Mouse (Mus musculus): ENCODE results near the gene Bex3. TPM values are rescaled to one million over a fixed set of nuclear protein-coding genes. Genes with fewer than 3 reads are reported as not detected.
"Not testable (repeated sequence)": the region's sequence is repeated elsewhere in the genome, so short reads cannot be mapped to it uniquely, and the experiment has no call there.

The Bex3 gene
- polyA plus RNA-seq, 1 experiment from 2014 or later = 333 TPM

GRCm38 (mm10) chrX:136252023-136252729, 17.9 kb upstream of the Bex3 start:
- 32% methylated on average over 6 of the region's 6 CpGs for WGBS
- H3K36me3 ChIP-seq (ENCODE audit: control insufficient read depth, insufficient read depth, low read length) = no peaks in the 10 kb centered on the region
- no peak for ATAC-seq (ENCODE audit: insufficient read depth, low FRiP score)

GRCm38 (mm10) chrX:136267720-136268119, 2.3 kb upstream of the Bex3 start:
- Histone ChIP-seq H3K4me1 (ENCODE audit: control insufficient read depth, insufficient read depth, low read length) (no peaks in the 10 kb centered on the region), H3K9ac (ENCODE audit: low read length) (no peak overlapping the region), H3K9me3 (replicated peaks; ENCODE audit: control insufficient read depth, low read length) (no peaks in the 10 kb centered on the region), H3K4me3 (replicated peaks; ENCODE audit: low read length) (no peak overlapping the region), H3K4me2 (ENCODE audit: low read depth, low read length) (no peak overlapping the region), H3K27ac (ENCODE audit: low read length) (no peak overlapping the region), H3K36me3 (ENCODE audit: control insufficient read depth, insufficient read depth, low read length) (no peaks in the 10 kb centered on the region), H3K27me3 (ENCODE audit: control insufficient read depth, insufficient read depth, low read length) (no peaks in the 10 kb centered on the region)
- WGBS = 58% methylated on average over 5 of the region's 5 CpGs
- ATAC-seq (ENCODE audit: insufficient read depth, low FRiP score) = no peak

More at GRCm38 (mm10) chrX:136252023-136252729, 17.9 kb upstream of the Bex3 start:
- Histone ChIP-seq H3K4me2 (ENCODE audit: low read depth, low read length) (no peak overlapping the region), H3K9ac (ENCODE audit: low read length) (no peak overlapping the region), H3K4me3 (replicated peaks; ENCODE audit: low read length) (no peak overlapping the region), H3K9me3 (replicated peaks; ENCODE audit: control insufficient read depth, low read length) (no peaks in the 10 kb centered on the region), H3K27ac (ENCODE audit: low read length) (no peak overlapping the region), H3K4me1 (ENCODE audit: control insufficient read depth, insufficient read depth, low read length) (0 out of 2 replicates have a peak, but pooled peaks cover 3% of the 10 kb centered on the region), H3K27me3 (ENCODE audit: control insufficient read depth, insufficient read depth, low read length) (no peaks in the 10 kb centered on the region)

- no peak overlapping the region for H3K4me3 ChIP-seq (replicated peaks; ENCODE audit: low read length)
- no peaks in the 10 kb centered on the region for H3K4me1 ChIP-seq (ENCODE audit: control insufficient read depth, insufficient read depth, low read length)
- no peak overlapping the region for H3K4me2 ChIP-seq (ENCODE audit: low read depth, low read length)
- no peaks in the 10 kb centered on the region for H3K36me3 ChIP-seq (ENCODE audit: control insufficient read depth, insufficient read depth, low read length)
- no peaks in the 10 kb centered on the region for H3K9me3 ChIP-seq (replicated peaks; ENCODE audit: control insufficient read depth, low read length)
- H3K27ac ChIP-seq (ENCODE audit: low read length) = no peak overlapping the region
- H3K27me3 ChIP-seq (ENCODE audit: control insufficient read depth, insufficient read depth, low read length) = no peaks in the 10 kb centered on the region
- no peak overlapping the region for H3K9ac ChIP-seq (ENCODE audit: low read length)
- 38% methylated on average over 4 of the region's 4 CpGs for WGBS
- ATAC-seq (ENCODE audit: insufficient read depth, low FRiP score) = no peak
These were observed 1.9 kb upstream of the Bex3 start for GRCm38 (mm10) chrX:136268173-136268572.

- ATAC-seq (ENCODE audit: insufficient read depth, low FRiP score) = peak; percentile 59; the same call in 1 of the 2 replicates
- not testable (repeated sequence) for H3K27me3 ChIP-seq (ENCODE audit: control insufficient read depth, insufficient read depth, low read length); H3K9me3 ChIP-seq (replicated peaks; ENCODE audit: control insufficient read depth, low read length); H3K36me3 ChIP-seq (ENCODE audit: control insufficient read depth, insufficient read depth, low read length); H3K27ac ChIP-seq (ENCODE audit: low read length); H3K4me1 ChIP-seq (ENCODE audit: control insufficient read depth, insufficient read depth, low read length)
- H3K4me2 ChIP-seq (ENCODE audit: low read depth, low read length) = peak overlapping the region; percentile 40
- peak overlapping the region; percentile 58; the same call in 1 of the 2 replicates for H3K9ac ChIP-seq (ENCODE audit: low read length)
- H3K4me3 ChIP-seq (replicated peaks; ENCODE audit: low read length) = peak overlapping the region; percentile 47
- WGBS = 22% methylated on average over 14 of the region's 60 CpGs
These were observed 499 bp downstream of the Bex3 start for GRCm38 (mm10) chrX:136270393-136271111.

GRCm38 (mm10) chrX:136274542-136274941, 4.5 kb downstream of the Bex3 start:
- H3K9me3 ChIP-seq (replicated peaks; ENCODE audit: control insufficient read depth, low read length) = no peaks in the 10 kb centered on the region
- no peak overlapping the region for H3K4me2 ChIP-seq (ENCODE audit: low read depth, low read length)
- H3K27me3 ChIP-seq (ENCODE audit: control insufficient read depth, insufficient read depth, low read length) = no peaks in the 10 kb centered on the region; the same call in 1 of the 2 replicates
- H3K36me3 ChIP-seq (ENCODE audit: control insufficient read depth, insufficient read depth, low read length) = no peaks in the 10 kb centered on the region
- ATAC-seq (ENCODE audit: insufficient read depth, low FRiP score) = no peak
- no peak overlapping the region for H3K9ac ChIP-seq (ENCODE audit: low read length)
- 20% methylated on average over 3 of the region's 3 CpGs for WGBS
- no peak overlapping the region for H3K4me3 ChIP-seq (replicated peaks; ENCODE audit: low read length)
- no peak overlapping the region for H3K27ac ChIP-seq (ENCODE audit: low read length)
- no peaks in the 10 kb centered on the region for H3K4me1 ChIP-seq (ENCODE audit: control insufficient read depth, insufficient read depth, low read length)

- H3K27me3 ChIP-seq (ENCODE audit: control insufficient read depth, insufficient read depth, low read length) = no peaks in the 10 kb centered on the region; the same call in 1 of the 2 replicates
- H3K4me1 ChIP-seq (ENCODE audit: control insufficient read depth, insufficient read depth, low read length) = no peaks in the 10 kb centered on the region
- H3K9me3 ChIP-seq (replicated peaks; ENCODE audit: control insufficient read depth, low read length) = no peaks in the 10 kb centered on the region
- no peak for ATAC-seq (ENCODE audit: insufficient read depth, low FRiP score)
- H3K9ac ChIP-seq (ENCODE audit: low read length) = no peak overlapping the region
- H3K4me3 ChIP-seq (replicated peaks; ENCODE audit: low read length) = no peak overlapping the region
- H3K27ac ChIP-seq (ENCODE audit: low read length) = no peak overlapping the region
- WGBS = 46% methylated on average over 3 of the region's 3 CpGs
- no peaks in the 10 kb centered on the region for H3K36me3 ChIP-seq (ENCODE audit: control insufficient read depth, insufficient read depth, low read length)
- H3K4me2 ChIP-seq (ENCODE audit: low read depth, low read length) = no peak overlapping the region
These were observed 5.3 kb downstream of the Bex3 start for GRCm38 (mm10) chrX:136275386-136275785.

GRCm38 (mm10) chrX:136277577-136277976, 7.5 kb downstream of the Bex3 start:
- Histone ChIP-seq H3K27ac (ENCODE audit: low read length) (no peak overlapping the region), H3K4me2 (ENCODE audit: low read depth, low read length) (no peak overlapping the region), H3K36me3 (ENCODE audit: control insufficient read depth, insufficient read depth, low read length) (no peaks in the 10 kb centered on the region), H3K9me3 (replicated peaks; ENCODE audit: control insufficient read depth, low read length) (no peaks in the 10 kb centered on the region), H3K9ac (ENCODE audit: low read length) (no peak overlapping the region), H3K4me1 (ENCODE audit: control insufficient read depth, insufficient read depth, low read length) (no peaks in the 10 kb centered on the region), H3K4me3 (replicated peaks; ENCODE audit: low read length) (no peak overlapping the region), H3K27me3 (ENCODE audit: control insufficient read depth, insufficient read depth, low read length) (no peaks in the 10 kb centered on the region; the same call in 1 of the 2 replicates)
- 79% methylated on average over 7 of the region's 7 CpGs for WGBS
- no peak for ATAC-seq (ENCODE audit: insufficient read depth, low FRiP score)

- H3K4me3 ChIP-seq (replicated peaks; ENCODE audit: low read length) = no peak overlapping the region
- no peaks in the 10 kb centered on the region for H3K4me1 ChIP-seq (ENCODE audit: control insufficient read depth, insufficient read depth, low read length)
- no peaks in the 10 kb centered on the region for H3K36me3 ChIP-seq (ENCODE audit: control insufficient read depth, insufficient read depth, low read length)
- H3K9me3 ChIP-seq (replicated peaks; ENCODE audit: control insufficient read depth, low read length) = no peaks in the 10 kb centered on the region
- no peak overlapping the region for H3K4me2 ChIP-seq (ENCODE audit: low read depth, low read length)
- no peak for ATAC-seq (ENCODE audit: insufficient read depth, low FRiP score)
- no peak overlapping the region for H3K9ac ChIP-seq (ENCODE audit: low read length)
- H3K27me3 ChIP-seq (ENCODE audit: control insufficient read depth, insufficient read depth, low read length) = no peaks in the 10 kb centered on the region; the same call in 1 of the 2 replicates
- no peak overlapping the region for H3K27ac ChIP-seq (ENCODE audit: low read length)
These were observed 8.3 kb downstream of the Bex3 start for GRCm38 (mm10) chrX:136278401-136278800.

GRCm38 (mm10) chrX:136279410-136279809, 9.4 kb downstream of the Bex3 start:
- H3K9ac ChIP-seq (ENCODE audit: low read length) = no peak overlapping the region
- H3K36me3 ChIP-seq (ENCODE audit: control insufficient read depth, insufficient read depth, low read length) = no peaks in the 10 kb centered on the region
- no peak for ATAC-seq (ENCODE audit: insufficient read depth, low FRiP score)
- WGBS = 78% methylated on average over 5 of the region's 5 CpGs
- no peaks in the 10 kb centered on the region; the same call in 1 of the 2 replicates for H3K27me3 ChIP-seq (ENCODE audit: control insufficient read depth, insufficient read depth, low read length)
- no peak overlapping the region for H3K27ac ChIP-seq (ENCODE audit: low read length)
- no peak overlapping the region for H3K4me2 ChIP-seq (ENCODE audit: low read depth, low read length)
- no peaks in the 10 kb centered on the region for H3K4me1 ChIP-seq (ENCODE audit: control insufficient read depth, insufficient read depth, low read length)
- no peak overlapping the region for H3K4me3 ChIP-seq (replicated peaks; ENCODE audit: low read length)
- no peaks in the 10 kb centered on the region for H3K9me3 ChIP-seq (replicated peaks; ENCODE audit: control insufficient read depth, low read length)
